Mouse (Mus musculus): Measurements from ENCODE around the gene Polk. TPM values are rescaled to one million over a fixed set of nuclear protein-coding genes. Genes with fewer than 3 reads are reported as not detected.

The Polk gene
- not detected in 2 replicates for polyA plus RNA-seq (2012; ENCODE audit: insufficient read depth, insufficient read length, low replicate concordance, missing spikeins)

DNA sequence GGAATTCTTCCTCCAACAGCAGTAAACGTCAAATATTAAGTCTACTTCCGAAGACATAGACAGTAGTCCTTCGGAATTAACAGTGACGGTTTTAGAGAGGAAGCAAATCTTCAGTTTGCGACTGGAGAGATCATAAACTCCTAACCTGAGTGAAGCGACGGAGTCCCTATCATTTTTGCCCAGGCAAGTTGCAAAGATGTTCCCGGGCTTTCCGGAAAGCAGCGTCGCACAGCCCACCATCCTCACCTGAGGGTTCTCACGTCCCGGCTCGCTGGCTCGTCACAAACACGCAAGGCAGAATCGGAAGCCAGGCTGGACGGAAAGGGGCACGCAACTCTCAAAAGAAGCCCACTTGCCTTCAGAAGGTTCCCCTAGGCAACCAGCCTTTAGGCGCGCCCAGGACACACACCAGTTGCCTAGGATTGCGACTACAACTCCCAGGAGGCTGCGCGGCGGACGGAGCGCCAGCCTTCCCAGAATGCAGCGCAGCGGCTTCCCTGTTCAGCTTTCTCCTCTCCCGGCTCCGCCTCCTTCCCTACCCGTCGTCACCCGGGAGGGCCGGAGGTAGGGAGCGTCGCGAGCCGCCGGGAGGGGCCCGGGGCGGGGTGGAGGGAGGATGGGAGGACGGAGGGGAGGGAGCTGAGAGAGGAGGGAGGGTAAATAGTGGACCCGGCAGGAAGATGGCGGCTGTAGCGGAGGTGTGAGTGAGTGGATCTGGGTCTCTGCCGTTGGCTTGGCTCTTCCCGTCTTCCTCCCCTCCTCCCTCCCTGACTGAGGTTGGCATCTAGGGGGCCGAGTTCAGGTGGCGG lies at the start of gene Polk, which contains the start of gene Col4a3bp:
Gene Polk (minus strand): TSS at position 499 of the 809 bp plus-strand sequence.
Gene Col4a3bp (plus strand): TSS at position 538 of the 809 bp plus-strand sequence.
- Histone ChIP-seq H3K4me3 (ENCODE audit: insufficient read depth, low read depth, low read length) (peak within 1 kb of the TSS; percentile 95), H3K4me1 (ENCODE audit: control insufficient read depth, insufficient read depth, low read length) (no peaks in the 10 kb centered on the region), H3K27ac (ENCODE audit: insufficient read depth, low read depth, low read length) (peak within 1 kb of the TSS; percentile 93)
- TF ChIP-seq CTCF (IDR thresholded peaks at IDR 0.05; ENCODE audit: insufficient read depth, low read depth, low read length): no peak
- peak; percentile 49; the same call in 1 of the 2 replicates for TF ChIP-seq POLR2A (IDR thresholded peaks at IDR 0.05; ENCODE audit: insufficient read depth, low read depth, low read length)
- under 1% methylated on average over 49 of the region's 50 CpGs for WGBS

DNA sequence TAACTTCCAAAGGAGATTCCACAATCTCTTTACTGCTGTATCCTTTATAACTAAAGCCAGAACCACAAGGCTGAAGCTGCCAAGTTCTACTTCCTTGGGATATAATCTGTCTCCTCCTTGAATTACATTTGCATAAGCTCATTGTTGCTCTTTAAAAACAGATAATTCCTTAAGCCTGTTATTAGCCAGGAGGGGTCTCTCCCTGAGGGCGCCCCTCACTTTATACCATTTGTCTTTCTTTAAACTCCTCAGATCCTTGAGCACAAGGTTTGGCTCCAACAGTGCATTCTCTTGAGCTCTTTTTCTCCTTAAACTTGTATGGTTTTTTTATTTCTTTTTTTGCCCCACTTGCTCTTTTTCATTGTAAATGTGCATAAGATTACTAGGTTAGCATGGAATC lies 46.3 kb upstream of the Polk start:
- H3K4me1 ChIP-seq (ENCODE audit: control insufficient read depth, insufficient read depth, low read length): no peaks in the 10 kb centered on the region

DNA sequence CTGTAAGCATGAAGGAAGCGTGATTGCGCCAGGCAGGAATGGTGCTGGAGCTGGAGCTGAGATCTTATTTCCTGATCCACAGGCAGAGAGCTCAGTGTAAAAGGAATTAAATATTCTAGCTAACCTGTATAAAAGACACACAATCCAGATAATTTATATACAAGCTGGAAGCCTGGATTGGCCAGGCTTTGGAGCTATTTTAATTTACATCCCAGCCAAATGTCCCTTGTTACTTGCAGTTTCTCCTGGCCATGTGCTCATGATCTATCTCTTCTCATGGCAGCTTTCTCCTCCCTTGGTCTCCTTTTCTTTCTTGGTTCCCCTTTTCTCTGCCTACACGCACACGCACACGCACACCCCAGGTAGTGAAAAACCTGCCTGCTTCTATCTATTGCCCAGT lies 44.2 kb upstream of the Polk start:
- H3K27ac ChIP-seq (ENCODE audit: insufficient read depth, low read depth, low read length): no peak overlapping the region
- TF ChIP-seq POLR2A (IDR thresholded peaks at IDR 0.05; ENCODE audit: insufficient read depth, low read depth, low read length): no peak
- no peak for TF ChIP-seq CTCF (IDR thresholded peaks at IDR 0.05; ENCODE audit: insufficient read depth, low read depth, low read length)
- 95% methylated on average over 5 of the region's 5 CpGs for WGBS
- no peak overlapping the region for H3K4me3 ChIP-seq (ENCODE audit: insufficient read depth, low read depth, low read length)
- no peaks in the 10 kb centered on the region for H3K4me1 ChIP-seq (ENCODE audit: control insufficient read depth, insufficient read depth, low read length)

More for the DNA sequence above, 46.3 kb upstream of the Polk start:
- TF ChIP-seq POLR2A (IDR thresholded peaks at IDR 0.05; ENCODE audit: insufficient read depth, low read depth, low read length) (no peak), CTCF (IDR thresholded peaks at IDR 0.05; ENCODE audit: insufficient read depth, low read depth, low read length) (no peak)
- Histone ChIP-seq H3K4me3 (ENCODE audit: insufficient read depth, low read depth, low read length) (no peak overlapping the region), H3K27ac (ENCODE audit: insufficient read depth, low read depth, low read length) (no peak overlapping the region)
- 87% methylated on average over 1 of the region's 1 CpGs for WGBS

DNA sequence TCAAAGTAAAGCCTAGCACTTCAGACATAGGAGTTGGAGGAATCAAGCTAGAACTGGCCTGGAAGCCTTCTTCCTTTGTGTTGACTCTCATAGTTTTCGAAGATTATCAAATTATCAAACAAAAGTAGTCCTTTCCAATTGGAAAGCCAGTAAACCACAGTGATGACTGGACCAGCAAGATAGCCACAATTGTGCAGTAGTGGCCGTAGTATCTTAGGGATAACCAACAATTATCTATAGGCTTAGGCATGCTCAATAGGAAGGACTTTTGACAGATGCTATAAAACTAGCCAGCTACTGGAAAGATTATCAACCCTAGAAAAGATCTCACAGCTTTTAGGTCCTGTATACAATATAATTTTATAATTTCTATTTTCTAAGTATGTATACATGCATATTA lies 41.8 kb upstream of the Polk start:
- H3K27ac ChIP-seq (ENCODE audit: insufficient read depth, low read depth, low read length): no peak overlapping the region
- no peaks in the 10 kb centered on the region for H3K4me1 ChIP-seq (ENCODE audit: control insufficient read depth, insufficient read depth, low read length)
- TF ChIP-seq CTCF (IDR thresholded peaks at IDR 0.05; ENCODE audit: insufficient read depth, low read depth, low read length) (no peak), POLR2A (IDR thresholded peaks at IDR 0.05; ENCODE audit: insufficient read depth, low read depth, low read length) (no peak)
- 98% methylated on average over 2 of the region's 2 CpGs for WGBS
- no peak overlapping the region for H3K4me3 ChIP-seq (ENCODE audit: insufficient read depth, low read depth, low read length)

DNA sequence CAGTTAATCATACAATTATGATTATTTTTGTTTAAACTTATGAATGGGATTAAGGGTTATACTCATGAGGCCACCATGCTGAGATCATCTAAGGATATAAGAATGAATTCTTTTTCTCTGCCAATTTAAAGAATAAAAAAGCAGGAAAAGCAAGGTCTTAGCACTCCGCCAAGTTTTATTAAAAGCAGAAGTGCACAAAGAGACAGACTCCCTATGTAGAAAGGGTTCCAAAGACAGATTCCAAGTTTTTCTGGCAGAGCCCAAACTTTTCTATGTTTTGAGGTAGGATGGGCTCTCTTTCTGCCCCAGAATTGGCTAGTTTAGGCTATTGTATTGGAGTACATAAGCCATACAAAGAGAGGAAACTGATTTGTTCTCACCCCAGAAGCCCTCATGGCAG lies 37.6 kb upstream of the Polk start:
- Histone ChIP-seq H3K4me1 (ENCODE audit: control insufficient read depth, insufficient read depth, low read length) (no peaks in the 10 kb centered on the region), H3K4me3 (ENCODE audit: insufficient read depth, low read depth, low read length) (no peak overlapping the region), H3K27ac (ENCODE audit: insufficient read depth, low read depth, low read length) (no peak overlapping the region)
- TF ChIP-seq POLR2A (IDR thresholded peaks at IDR 0.05; ENCODE audit: insufficient read depth, low read depth, low read length): no peak
- no peak for TF ChIP-seq CTCF (IDR thresholded peaks at IDR 0.05; ENCODE audit: insufficient read depth, low read depth, low read length)
- 74% methylated on average over 1 of the region's 1 CpGs for WGBS

DNA sequence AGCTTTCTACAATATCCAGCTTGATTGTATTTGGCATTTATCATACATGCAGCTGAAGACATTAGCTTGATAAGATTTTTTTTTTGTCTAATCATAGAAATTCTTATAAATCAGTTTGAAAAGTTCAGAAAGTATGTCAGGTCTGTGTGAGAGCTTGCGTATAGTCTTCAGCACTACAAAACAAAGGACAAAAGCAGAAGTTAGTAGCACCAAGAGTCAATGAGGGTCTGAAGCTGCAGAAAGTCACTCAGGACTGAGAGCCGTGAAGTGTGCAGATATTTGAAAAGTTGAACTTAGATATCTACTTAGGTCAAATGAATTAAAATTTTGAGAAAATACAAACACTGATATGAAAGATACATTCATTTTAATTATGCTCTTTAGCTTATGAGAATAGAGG lies 36.7 kb upstream of the Polk start:
- no peak overlapping the region for H3K4me3 ChIP-seq (ENCODE audit: insufficient read depth, low read depth, low read length)
- no peaks in the 10 kb centered on the region for H3K4me1 ChIP-seq (ENCODE audit: control insufficient read depth, insufficient read depth, low read length)
- no peak for TF ChIP-seq POLR2A (IDR thresholded peaks at IDR 0.05; ENCODE audit: insufficient read depth, low read depth, low read length)
- TF ChIP-seq CTCF (IDR thresholded peaks at IDR 0.05; ENCODE audit: insufficient read depth, low read depth, low read length): no peak
- H3K27ac ChIP-seq (ENCODE audit: insufficient read depth, low read depth, low read length): no peak overlapping the region
- WGBS: 81% methylated on average over 2 of the region's 2 CpGs

DNA sequence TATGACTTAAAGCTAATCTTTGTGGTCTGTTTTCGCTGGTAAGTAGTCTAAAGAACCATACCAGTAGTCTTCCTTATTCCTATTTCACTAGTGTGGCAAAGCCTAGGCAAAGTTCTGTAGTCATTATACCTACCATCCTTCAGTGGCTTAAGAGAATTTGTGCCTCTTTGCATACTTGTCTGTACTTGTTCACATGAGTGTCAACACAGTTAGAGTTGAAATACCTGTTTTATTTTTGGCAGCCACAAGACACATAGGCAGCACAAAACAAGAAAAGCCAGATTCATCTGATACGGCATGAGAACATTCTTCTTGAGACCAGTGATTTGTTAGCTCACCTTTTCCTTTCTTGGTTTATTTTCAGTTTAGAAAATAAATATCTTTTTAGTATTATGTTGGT lies 31.8 kb upstream of the Polk start:
- no peak for TF ChIP-seq CTCF (IDR thresholded peaks at IDR 0.05; ENCODE audit: insufficient read depth, low read depth, low read length)
- TF ChIP-seq POLR2A (IDR thresholded peaks at IDR 0.05; ENCODE audit: insufficient read depth, low read depth, low read length): no peak
- 89% methylated on average over 2 of the region's 2 CpGs for WGBS
- no peaks in the 10 kb centered on the region for H3K4me1 ChIP-seq (ENCODE audit: control insufficient read depth, insufficient read depth, low read length)
- H3K4me3 ChIP-seq (ENCODE audit: insufficient read depth, low read depth, low read length): no peak overlapping the region
- H3K27ac ChIP-seq (ENCODE audit: insufficient read depth, low read depth, low read length): no peak overlapping the region

DNA sequence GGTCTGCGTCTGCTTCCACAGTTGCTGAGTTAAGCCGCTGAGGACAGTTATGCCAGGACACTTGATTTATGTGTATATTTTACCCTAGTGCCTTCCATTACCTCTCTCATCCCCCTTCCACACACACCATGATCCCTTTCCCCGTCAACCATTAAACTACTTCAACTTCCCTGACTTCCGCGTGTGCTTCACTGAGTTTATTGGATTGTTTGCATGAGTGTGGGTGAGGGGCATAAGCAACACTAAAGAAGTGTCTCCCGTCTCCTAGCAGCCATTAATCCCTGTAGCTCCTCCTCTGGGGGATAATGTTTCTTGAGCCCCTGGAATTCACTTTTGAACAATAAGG lies 28.6 kb upstream of the Polk start:
- TF ChIP-seq CTCF (IDR thresholded peaks at IDR 0.05; ENCODE audit: insufficient read depth, low read depth, low read length) (no peak), POLR2A (IDR thresholded peaks at IDR 0.05; ENCODE audit: insufficient read depth, low read depth, low read length) (no peak)
- Histone ChIP-seq H3K4me3 (ENCODE audit: insufficient read depth, low read depth, low read length) (no peak overlapping the region), H3K4me1 (ENCODE audit: control insufficient read depth, insufficient read depth, low read length) (no peaks in the 10 kb centered on the region; the same call in 1 of the 2 replicates), H3K27ac (ENCODE audit: insufficient read depth, low read depth, low read length) (no peak overlapping the region)
- 80% methylated on average over 6 of the region's 6 CpGs for WGBS

DNA sequence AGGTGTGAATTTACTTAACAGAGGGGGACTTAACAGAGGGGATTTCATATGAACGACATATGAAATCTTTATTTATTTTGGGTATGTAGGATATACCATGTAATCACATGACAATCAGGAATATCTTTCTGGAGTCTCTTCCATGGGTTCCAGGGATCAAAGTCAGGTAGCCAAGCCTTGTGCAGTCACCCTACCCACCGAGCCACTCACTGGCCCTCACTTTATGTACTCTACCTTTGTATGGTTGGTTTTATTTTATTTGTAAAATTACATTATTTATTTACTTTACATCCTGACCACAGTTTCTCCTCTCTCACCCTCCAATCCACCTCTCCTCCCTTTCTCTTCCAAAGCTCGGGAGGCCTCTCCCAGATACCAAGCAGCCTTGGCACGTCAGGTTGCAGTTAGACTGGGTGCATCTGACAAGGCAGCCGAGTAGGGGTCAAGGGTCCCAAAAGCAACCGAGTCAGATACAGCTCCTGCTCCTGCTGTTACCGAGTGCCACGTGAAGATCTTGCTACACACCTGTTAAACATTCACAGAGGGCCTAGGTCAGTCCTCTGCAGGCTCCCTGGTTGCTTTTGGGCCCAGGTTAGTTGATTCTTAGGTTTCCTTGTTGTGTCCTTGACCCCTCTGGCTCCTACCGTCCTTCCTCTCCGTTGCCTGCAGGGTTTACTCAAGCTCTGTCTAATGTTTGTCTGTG lies 28.1 kb upstream of the Polk start:
- H3K4me3 ChIP-seq (ENCODE audit: insufficient read depth, low read depth, low read length): no peak overlapping the region
- H3K27ac ChIP-seq (ENCODE audit: insufficient read depth, low read depth, low read length): no peak overlapping the region
- H3K4me1 ChIP-seq (ENCODE audit: control insufficient read depth, insufficient read depth, low read length): no peaks in the 10 kb centered on the region; the same call in 1 of the 2 replicates
- TF ChIP-seq CTCF (IDR thresholded peaks at IDR 0.05; ENCODE audit: insufficient read depth, low read depth, low read length) (no peak), POLR2A (IDR thresholded peaks at IDR 0.05; ENCODE audit: insufficient read depth, low read depth, low read length) (no peak)
- 82% methylated on average over 10 of the region's 10 CpGs for WGBS
